Mouse (Mus musculus): Measurements from ENCODE around the gene Car15. TPM values are rescaled to one million over a fixed set of nuclear protein-coding genes. Genes with fewer than 3 reads are reported as not detected.
A peak's percentile ranks its signal among the peaks of the same experiment; 100 is the strongest.

Gene Car15
- polyA plus RNA-seq, 1 experiment from 2014 or later: 0.52 TPM

GRCm38 (mm10) chr16:17802839-17803674, 35.1 kb downstream of the Car15 start:
- Histone ChIP-seq H3K27ac (ENCODE audit: low read depth) (no peak overlapping the region), H3K9ac (replicated peaks) (0 out of 2 replicates have a peak overlapping the region, but pooled peaks have one; percentile 34), H3K9me3 (ENCODE audit: low read length) (no peaks in the 10 kb centered on the region), H3K4me1 (ENCODE audit: insufficient read depth) (peaks cover 36% of the 10 kb centered on the region), H3K4me3 (ENCODE audit: low read depth, low read length) (peak overlapping the region; percentile 38), H3K4me2 (ENCODE audit: low read depth, low read length) (peak overlapping the region; percentile 59), H3K36me3 (replicated peaks; ENCODE audit: insufficient read depth, low read length) (no peaks in the 10 kb centered on the region), H3K27me3 (ENCODE audit: insufficient read depth, low read length) (peaks cover 97% of the 10 kb centered on the region)
- TF ChIP-seq EP300 (IDR thresholded peaks at IDR 0.05; ENCODE audit: low read depth): no peak
- peak; percentile 16; the same call in 1 of the 2 replicates for TF ChIP-seq CTCF (IDR thresholded peaks at IDR 0.05; ENCODE audit: low read depth)
- 6% methylated on average over 78 of the region's 83 CpGs for WGBS (ENCODE audit: insufficient replicate concordance)
- peak; percentile 45 for DNase-seq
- no peak for ATAC-seq

- ATAC-seq: no peak
- no peak for TF ChIP-seq EP300 (IDR thresholded peaks at IDR 0.05; ENCODE audit: low read depth)
- no peak for TF ChIP-seq CTCF (IDR thresholded peaks at IDR 0.05; ENCODE audit: low read depth)
- peak overlapping the region; percentile 38 for H3K4me3 ChIP-seq (ENCODE audit: low read depth, low read length)
- H3K27me3 ChIP-seq (ENCODE audit: insufficient read depth, low read length): peaks cover 97% of the 10 kb centered on the region
- H3K4me2 ChIP-seq (ENCODE audit: low read depth, low read length): peak overlapping the region; percentile 59
- H3K27ac ChIP-seq (ENCODE audit: low read depth): no peak overlapping the region
- 16% methylated on average over 18 of the region's 18 CpGs for WGBS (ENCODE audit: insufficient replicate concordance)
- H3K9me3 ChIP-seq (ENCODE audit: low read length): no peaks in the 10 kb centered on the region
- DNase-seq: no peak
- H3K9ac ChIP-seq (replicated peaks): no peak overlapping the region
- no peaks in the 10 kb centered on the region for H3K36me3 ChIP-seq (replicated peaks; ENCODE audit: insufficient read depth, low read length)
- peaks cover 36% of the 10 kb centered on the region for H3K4me1 ChIP-seq (ENCODE audit: insufficient read depth)
Measured at GRCm38 (mm10) chr16:17802456-17802838, 35.7 kb downstream of the Car15 start.

- no peaks in the 10 kb centered on the region for H3K9me3 ChIP-seq (ENCODE audit: low read length)
- no peak overlapping the region for H3K27ac ChIP-seq (ENCODE audit: low read depth)
- peaks cover 36% of the 10 kb centered on the region for H3K4me1 ChIP-seq (ENCODE audit: insufficient read depth)
- peaks cover 96% of the 10 kb centered on the region for H3K27me3 ChIP-seq (ENCODE audit: insufficient read depth, low read length)
- WGBS (ENCODE audit: insufficient replicate concordance): 6% methylated on average over 7 of the region's 7 CpGs
- H3K4me3 ChIP-seq (ENCODE audit: low read depth, low read length): 0 out of 2 replicates have a peak overlapping the region, but pooled peaks have one; percentile 38
- H3K9ac ChIP-seq (replicated peaks): no peak overlapping the region
- H3K4me2 ChIP-seq (ENCODE audit: low read depth, low read length): no peak overlapping the region
- DNase-seq (no peak), ATAC-seq (no peak)
- no peaks in the 10 kb centered on the region for H3K36me3 ChIP-seq (replicated peaks; ENCODE audit: insufficient read depth, low read length)
- no peak for TF ChIP-seq CTCF (IDR thresholded peaks at IDR 0.05; ENCODE audit: low read depth)
- TF ChIP-seq EP300 (IDR thresholded peaks at IDR 0.05; ENCODE audit: low read depth): no peak
Measured at GRCm38 (mm10) chr16:17801777-17802455, 36.2 kb downstream of the Car15 start.

- TF ChIP-seq EP300 (IDR thresholded peaks at IDR 0.05; ENCODE audit: low read depth): no peak
- no peak for TF ChIP-seq CTCF (IDR thresholded peaks at IDR 0.05; ENCODE audit: low read depth)
- no peak for DNase-seq
- no peaks in the 10 kb centered on the region for H3K9me3 ChIP-seq (ENCODE audit: low read length)
- no peak overlapping the region for H3K4me2 ChIP-seq (ENCODE audit: low read depth, low read length)
- no peak overlapping the region for H3K27ac ChIP-seq (ENCODE audit: low read depth)
- H3K27me3 ChIP-seq (ENCODE audit: insufficient read depth, low read length): peaks cover 82% of the 10 kb centered on the region
- no peak overlapping the region for H3K4me3 ChIP-seq (ENCODE audit: low read depth, low read length)
- H3K9ac ChIP-seq (replicated peaks): no peak overlapping the region
- H3K4me1 ChIP-seq (ENCODE audit: insufficient read depth): peaks cover 35% of the 10 kb centered on the region
- H3K36me3 ChIP-seq (replicated peaks; ENCODE audit: insufficient read depth, low read length): no peaks in the 10 kb centered on the region
- no peak for ATAC-seq
Measured at GRCm38 (mm10) chr16:17799584-17799983, 38.6 kb downstream of the Car15 start.

GRCm38 (mm10) chr16:17798321-17799180, 39.6 kb downstream of the Car15 start:
- Histone ChIP-seq H3K27me3 (ENCODE audit: insufficient read depth, low read length) (peaks cover 71% of the 10 kb centered on the region), H3K9ac (replicated peaks) (0 out of 2 replicates have a peak overlapping the region, but pooled peaks have one; percentile 51), H3K4me2 (ENCODE audit: low read depth, low read length) (peak overlapping the region; percentile 70), H3K4me3 (ENCODE audit: low read depth, low read length) (peak overlapping the region; percentile 49), H3K36me3 (replicated peaks; ENCODE audit: insufficient read depth, low read length) (no peaks in the 10 kb centered on the region), H3K4me1 (ENCODE audit: insufficient read depth) (peaks cover 27% of the 10 kb centered on the region), H3K9me3 (ENCODE audit: low read length) (no peaks in the 10 kb centered on the region), H3K27ac (ENCODE audit: low read depth) (peak overlapping the region; percentile 51; the same call in 1 of the 2 replicates)
- TF ChIP-seq EP300 (IDR thresholded peaks at IDR 0.05; ENCODE audit: low read depth) (no peak), CTCF (IDR thresholded peaks at IDR 0.05; ENCODE audit: low read depth) (no peak)
- DNase-seq (peak; percentile 41), ATAC-seq (no peak)
- WGBS (ENCODE audit: insufficient replicate concordance): 4% methylated on average over 36 of the region's 45 CpGs
